Mouse (Mus musculus): ENCODE results near the gene Tifa. TPM values are rescaled to one million over a fixed set of nuclear protein-coding genes. Genes with fewer than 3 reads are reported as not detected.
"Not testable (repeated sequence)": the region's sequence is repeated elsewhere in the genome, so short reads cannot be mapped to it uniquely, and the experiment has no call there.

Tifa gene
- total and polyA plus RNA-seq, 2 experiments from 2014 or later = 1.9 to 3.8 TPM

DNA sequence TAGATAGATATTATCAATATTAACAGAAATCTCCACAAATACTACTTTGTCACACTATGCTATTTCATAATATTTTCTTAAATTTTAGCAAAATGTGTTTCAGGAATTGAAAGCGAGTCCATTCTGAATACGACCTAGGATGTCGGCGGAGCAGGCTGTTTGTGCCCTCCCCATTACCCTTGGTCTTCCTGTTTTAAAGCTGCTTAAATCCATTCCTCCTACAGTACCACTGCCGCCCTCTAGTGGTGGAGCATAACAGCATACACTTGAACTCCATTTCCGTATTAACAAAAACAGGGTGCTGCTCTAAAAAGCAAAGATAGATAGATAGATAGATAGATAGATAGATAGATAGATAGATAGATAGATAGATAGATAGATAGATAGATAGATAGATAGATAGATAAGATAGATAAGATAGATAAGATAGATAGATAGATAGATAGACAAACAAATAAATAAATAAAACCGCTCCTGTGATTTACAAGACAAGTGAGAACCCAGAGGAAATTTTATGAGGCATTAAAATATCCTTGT, 26.5 kb upstream of the Tifa start:
- H3K9ac ChIP-seq (replicated peaks; ENCODE audit: low read length) = no peak overlapping the region
- 25% methylated on average over 7 of the region's 7 CpGs for WGBS
- TF ChIP-seq CTCF (IDR thresholded peaks at IDR 0.05; ENCODE audit: low read depth) = peak; percentile 83
- DNase-seq (ENCODE audit: low spot score) = peak; percentile 74
- H3K9me3 ChIP-seq (ENCODE audit: low read length) = no peaks in the 10 kb centered on the region
- no peaks in the 10 kb centered on the region for H3K27me3 ChIP-seq (ENCODE audit: insufficient read depth, low read length)
- ATAC-seq = no peak
- H3K4me2 ChIP-seq (ENCODE audit: low read depth, low read length) = no peak overlapping the region
- no peaks in the 10 kb centered on the region for H3K4me1 ChIP-seq (ENCODE audit: insufficient read depth, low read length)
- H3K36me3 ChIP-seq (ENCODE audit: insufficient read depth, low read length) = no peaks in the 10 kb centered on the region
- no peak overlapping the region for H3K27ac ChIP-seq
- no peak overlapping the region for H3K4me3 ChIP-seq (ENCODE audit: low read length)

DNA sequence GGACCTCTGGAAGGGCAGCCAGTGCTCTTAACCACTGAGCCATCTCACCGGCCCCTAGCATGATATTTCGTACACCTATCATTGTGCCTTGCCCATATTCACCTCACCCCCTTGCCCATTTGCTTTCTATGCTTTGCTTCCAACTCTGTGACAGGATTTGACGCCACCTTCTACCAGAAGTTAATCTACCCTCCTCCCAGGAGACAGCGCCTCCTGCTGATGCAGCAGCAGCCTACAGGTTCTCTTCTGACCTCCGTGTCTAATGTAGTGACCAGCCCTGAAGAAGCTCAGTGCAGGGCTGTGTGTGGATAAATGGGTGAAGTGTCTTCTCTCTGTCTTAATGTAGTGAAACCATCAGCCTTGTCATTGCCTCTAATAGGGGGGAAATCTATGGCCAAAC, 25.1 kb upstream of the Tifa start:
- ATAC-seq (no peak), DNase-seq (ENCODE audit: low spot score) (no peak)
- Histone ChIP-seq H3K4me3 (ENCODE audit: low read length) (no peak overlapping the region), H3K36me3 (ENCODE audit: insufficient read depth, low read length) (no peaks in the 10 kb centered on the region), H3K4me2 (ENCODE audit: low read depth, low read length) (no peak overlapping the region), H3K9me3 (ENCODE audit: low read length) (no peaks in the 10 kb centered on the region), H3K9ac (replicated peaks; ENCODE audit: low read length) (no peak overlapping the region), H3K27me3 (ENCODE audit: insufficient read depth, low read length) (no peaks in the 10 kb centered on the region), H3K27ac (no peak overlapping the region), H3K4me1 (ENCODE audit: insufficient read depth, low read length) (no peaks in the 10 kb centered on the region)
- no peak for TF ChIP-seq CTCF (IDR thresholded peaks at IDR 0.05; ENCODE audit: low read depth)
- WGBS = 63% methylated on average over 5 of the region's 5 CpGs

DNA sequence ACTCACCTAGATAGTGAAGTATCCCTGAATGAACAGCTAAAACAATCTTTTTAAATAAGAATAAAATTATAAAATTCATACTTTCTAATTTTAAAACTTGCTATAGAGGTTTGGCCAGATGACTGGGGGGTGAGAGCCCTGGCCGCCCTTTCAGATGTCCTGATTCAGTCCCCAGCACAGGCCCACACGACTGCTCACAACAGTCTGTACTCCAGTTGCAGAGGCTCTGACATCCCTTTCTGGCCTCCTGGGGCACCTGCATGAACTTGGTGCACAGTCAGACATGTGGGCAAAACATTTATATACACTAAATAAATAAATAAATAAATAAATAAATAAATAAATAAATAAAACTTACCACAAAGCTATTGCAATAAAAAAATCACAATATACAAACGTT, 23.6 kb upstream of the Tifa start:
- WGBS = 76% methylated on average over 3 of the region's 3 CpGs
- H3K9ac ChIP-seq (replicated peaks; ENCODE audit: low read length) = no peak overlapping the region
- H3K4me2 ChIP-seq (ENCODE audit: low read depth, low read length) = no peak overlapping the region
- no peak overlapping the region for H3K27ac ChIP-seq
- no peak overlapping the region for H3K4me3 ChIP-seq (ENCODE audit: low read length)
- no peaks in the 10 kb centered on the region for H3K9me3 ChIP-seq (ENCODE audit: low read length)
- no peaks in the 10 kb centered on the region for H3K4me1 ChIP-seq (ENCODE audit: insufficient read depth, low read length)
- DNase-seq (ENCODE audit: low spot score) (no peak), ATAC-seq (no peak)
- no peak for TF ChIP-seq CTCF (IDR thresholded peaks at IDR 0.05; ENCODE audit: low read depth)
- H3K27me3 ChIP-seq (ENCODE audit: insufficient read depth, low read length) = no peaks in the 10 kb centered on the region
- no peaks in the 10 kb centered on the region for H3K36me3 ChIP-seq (ENCODE audit: insufficient read depth, low read length)

DNA sequence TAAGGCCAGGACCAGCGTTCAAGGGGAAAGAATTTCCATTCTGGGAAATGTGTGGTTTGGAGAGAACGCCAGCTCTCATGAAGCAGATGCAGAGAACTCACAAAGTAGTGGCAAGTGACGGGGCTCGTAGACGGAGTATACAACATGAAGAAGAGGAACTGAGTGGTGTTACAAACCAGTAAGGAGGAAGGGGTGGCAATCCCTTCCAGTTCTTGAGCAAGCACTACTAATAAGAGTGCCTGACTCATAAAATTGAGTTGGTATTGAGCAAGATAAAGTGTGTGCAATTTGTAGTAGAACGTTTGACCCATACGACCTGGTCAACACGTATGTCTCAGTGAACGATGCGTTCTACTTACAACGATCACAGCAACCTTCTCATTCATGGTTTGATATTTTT, 20.5 kb upstream of the Tifa start:
- 90% methylated on average over 11 of the region's 11 CpGs for WGBS
- no peak for TF ChIP-seq CTCF (IDR thresholded peaks at IDR 0.05; ENCODE audit: low read depth)
- no peak overlapping the region for H3K4me3 ChIP-seq (ENCODE audit: low read length)
- DNase-seq (ENCODE audit: low spot score) (no peak), ATAC-seq (no peak)
- H3K27me3 ChIP-seq (ENCODE audit: insufficient read depth, low read length) = no peaks in the 10 kb centered on the region
- no peak overlapping the region for H3K4me2 ChIP-seq (ENCODE audit: low read depth, low read length)
- no peak overlapping the region for H3K9ac ChIP-seq (replicated peaks; ENCODE audit: low read length)
- no peaks in the 10 kb centered on the region for H3K36me3 ChIP-seq (ENCODE audit: insufficient read depth, low read length)
- no peaks in the 10 kb centered on the region for H3K4me1 ChIP-seq (ENCODE audit: insufficient read depth, low read length)
- no peaks in the 10 kb centered on the region for H3K9me3 ChIP-seq (ENCODE audit: low read length)
- no peak overlapping the region for H3K27ac ChIP-seq

DNA sequence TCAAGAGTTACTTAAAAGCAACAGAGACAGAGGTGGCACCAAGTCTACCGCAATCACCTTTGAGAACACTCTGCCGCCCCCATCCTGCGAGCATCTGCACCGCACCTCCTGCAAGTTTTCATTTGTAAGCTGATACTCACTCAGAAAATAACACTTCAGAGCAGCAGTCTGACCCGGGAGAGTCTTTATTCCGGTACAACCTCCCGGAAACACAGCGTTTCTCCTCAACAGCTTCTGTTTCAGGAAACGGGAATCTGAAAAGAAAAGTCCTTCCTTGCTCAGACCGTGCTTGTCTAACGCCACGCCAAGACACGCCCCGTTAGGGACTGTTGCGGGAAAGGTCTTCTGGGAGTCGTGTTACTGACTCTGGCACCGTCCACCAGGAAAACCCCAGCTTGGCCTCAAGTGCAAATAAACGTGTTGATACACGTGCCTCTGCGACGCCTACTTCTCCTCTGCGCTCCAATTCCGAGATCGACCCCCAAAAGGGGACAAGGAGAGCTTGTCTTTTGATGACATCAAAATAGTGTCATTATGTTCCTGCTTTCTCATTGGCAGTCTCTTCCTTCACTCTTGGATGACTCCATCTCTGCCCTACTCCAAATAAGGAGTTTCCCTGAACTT, 9.5 kb upstream of the Tifa start, which contains the start of gene Alpk1:
TSS of gene Alpk1 (minus strand) at position 507 of the 624 bp plus-strand sequence.
- H3K4me2 ChIP-seq (ENCODE audit: low read depth, low read length) = peak within 1 kb of the TSS; percentile 60
- ATAC-seq (peak; percentile 76), DNase-seq (ENCODE audit: low spot score) (peak; percentile 69)
- no peaks in the 10 kb centered on the region for H3K36me3 ChIP-seq (ENCODE audit: insufficient read depth, low read length)
- no peaks in the 10 kb centered on the region for H3K27me3 ChIP-seq (ENCODE audit: insufficient read depth, low read length)
- peak within 1 kb of the TSS; percentile 34 for H3K4me3 ChIP-seq (ENCODE audit: low read length)
- H3K4me1 ChIP-seq (ENCODE audit: insufficient read depth, low read length) = no peaks in the 10 kb centered on the region
- 0 out of 2 replicates have a peak within 1 kb of the TSS, but pooled peaks have one; percentile 6 for H3K9ac ChIP-seq (replicated peaks; ENCODE audit: low read length)
- peak; percentile 50 for TF ChIP-seq CTCF (IDR thresholded peaks at IDR 0.05; ENCODE audit: low read depth)
- 2% methylated on average over 24 of the region's 24 CpGs for WGBS
- no peaks in the 10 kb centered on the region for H3K9me3 ChIP-seq (ENCODE audit: low read length)
- H3K27ac ChIP-seq = no peak within 1 kb of the TSS

DNA sequence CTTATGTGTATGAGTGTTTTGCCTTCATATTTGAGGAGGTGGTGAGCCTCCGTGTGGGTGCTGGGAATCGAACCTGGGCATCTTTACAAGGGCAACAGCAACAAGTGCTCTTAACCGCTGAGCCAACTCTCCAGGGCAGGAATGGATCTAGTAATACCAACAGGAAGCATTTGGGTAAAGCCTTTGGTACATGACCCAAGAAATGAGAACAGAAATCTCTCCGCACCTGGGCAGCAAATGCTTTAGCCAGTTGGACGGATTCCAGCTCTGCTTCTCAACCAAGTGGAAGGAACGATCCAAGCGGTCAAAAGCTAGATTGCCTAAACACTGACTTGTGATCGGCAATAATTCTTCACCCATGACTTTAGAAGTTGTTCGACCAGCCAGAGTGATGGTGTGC, 8.7 kb upstream of the Tifa start:
- Histone ChIP-seq H3K4me3 (ENCODE audit: low read length) (no peak overlapping the region), H3K4me1 (ENCODE audit: insufficient read depth, low read length) (no peaks in the 10 kb centered on the region), H3K36me3 (ENCODE audit: insufficient read depth, low read length) (no peaks in the 10 kb centered on the region), H3K9ac (replicated peaks; ENCODE audit: low read length) (no peak overlapping the region), H3K27me3 (ENCODE audit: insufficient read depth, low read length) (no peaks in the 10 kb centered on the region), H3K4me2 (ENCODE audit: low read depth, low read length) (no peak overlapping the region), H3K27ac (no peak overlapping the region), H3K9me3 (ENCODE audit: low read length) (no peaks in the 10 kb centered on the region)
- no peak for ATAC-seq
- no peak for TF ChIP-seq CTCF (IDR thresholded peaks at IDR 0.05; ENCODE audit: low read depth)
- DNase-seq (ENCODE audit: low spot score) = no peak
- WGBS = 88% methylated on average over 9 of the region's 9 CpGs

DNA sequence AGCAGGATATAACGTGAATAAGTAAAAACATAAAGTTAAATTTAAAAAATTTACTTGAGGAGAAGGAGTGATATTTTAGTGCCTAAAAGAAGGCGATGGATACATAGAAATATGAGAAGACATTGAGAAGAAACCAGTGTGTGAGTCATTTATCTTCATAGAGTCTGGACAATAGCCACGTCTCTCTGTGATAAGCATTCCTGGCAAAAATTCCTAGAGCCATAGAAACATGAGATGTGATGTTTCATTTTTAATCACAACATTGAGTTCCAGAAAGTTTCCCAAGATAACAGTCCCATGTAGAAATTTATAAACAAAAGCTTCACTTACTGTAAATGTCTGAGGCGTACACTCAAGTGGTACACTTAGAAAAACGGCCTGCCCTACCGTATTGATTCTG, 6.7 kb upstream of the Tifa start:
- Histone ChIP-seq H3K27me3 (ENCODE audit: insufficient read depth, low read length) (no peaks in the 10 kb centered on the region), H3K4me2 (ENCODE audit: low read depth, low read length) (no peak overlapping the region), H3K4me1 (ENCODE audit: insufficient read depth, low read length) (no peaks in the 10 kb centered on the region), H3K36me3 (ENCODE audit: insufficient read depth, low read length) (no peaks in the 10 kb centered on the region), H3K27ac (no peak overlapping the region), H3K9ac (replicated peaks; ENCODE audit: low read length) (no peak overlapping the region), H3K4me3 (ENCODE audit: low read length) (no peak overlapping the region), H3K9me3 (ENCODE audit: low read length) (no peaks in the 10 kb centered on the region)
- WGBS = 89% methylated on average over 6 of the region's 6 CpGs
- DNase-seq (ENCODE audit: low spot score) (no peak), ATAC-seq (no peak)
- no peak for TF ChIP-seq CTCF (IDR thresholded peaks at IDR 0.05; ENCODE audit: low read depth)

DNA sequence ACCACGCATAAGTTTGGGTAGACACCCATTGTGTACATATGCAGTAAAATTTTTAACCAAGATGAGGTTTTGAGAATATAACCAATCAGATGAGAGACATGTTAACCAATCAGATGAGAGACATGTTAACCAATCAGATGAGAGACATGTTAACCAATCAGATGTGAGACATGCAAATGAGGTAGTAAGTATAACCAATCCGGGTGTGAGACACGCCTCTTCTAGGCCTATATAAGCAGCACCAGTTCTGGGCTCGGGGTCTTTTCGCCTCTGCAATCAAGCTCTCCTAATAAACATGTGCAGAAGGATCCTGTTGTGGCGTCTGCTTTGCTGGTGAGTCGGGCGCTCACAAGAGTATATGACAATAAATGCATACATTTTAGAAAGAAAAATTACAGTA, 5.9 kb upstream of the Tifa start:
- not testable (repeated sequence) for H3K9me3 ChIP-seq (ENCODE audit: low read length); H3K27ac ChIP-seq; H3K27me3 ChIP-seq (ENCODE audit: insufficient read depth, low read length); DNase-seq (ENCODE audit: low spot score); H3K9ac ChIP-seq (replicated peaks; ENCODE audit: low read length); ATAC-seq; H3K4me1 ChIP-seq (ENCODE audit: insufficient read depth, low read length); H3K36me3 ChIP-seq (ENCODE audit: insufficient read depth, low read length); H3K4me2 ChIP-seq (ENCODE audit: low read depth, low read length); H3K4me3 ChIP-seq (ENCODE audit: low read length)
- WGBS = 94% methylated on average over 8 of the region's 8 CpGs

Data from hindbrain, postnatal 0 days (tissue).